Mouse (Mus musculus): Measurements from ENCODE around the gene Fkbp10. TPM values are rescaled to one million over a fixed set of nuclear protein-coding genes. Genes with fewer than 3 reads are reported as not detected.

The Fkbp10 gene
- polyA plus RNA-seq, 2 experiments from 2014 or later = not detected

GRCm38 (mm10) chr11:100472197-100472934, 56.9 kb downstream of the Fkbp10 start, which contains the start of gene Klhl11:
Gene Klhl11 (minus strand): TSS chr11:100472741.
- ATAC-seq = peak; percentile 93

- peak; percentile 40 for ATAC-seq
These were observed 57.4 kb downstream of the Fkbp10 start for GRCm38 (mm10) chr11:100472935-100473295.

Other genes with a start within 250 kb of the Fkbp10 start
- gene Krt9, start 222.5 kb upstream of the Fkbp10 start, polyA plus RNA-seq (2017; shearing (Covaris generic)) = not detected
- gene Krt14, start 208.1 kb upstream of the Fkbp10 start, polyA plus RNA-seq (2017; shearing (Covaris generic)) = not detected
- not detected for gene Krt16, start 166.8 kb upstream of the Fkbp10 start, polyA plus RNA-seq (2017; shearing (Covaris generic))
- gene Krt17, start 154.7 kb upstream of the Fkbp10 start, polyA plus RNA-seq (2017; shearing (Covaris generic)) = 1 to 10 TPM; 1.7 to 6.4 TPM
- not detected for gene Krt42, start 145.8 kb upstream of the Fkbp10 start, polyA plus RNA-seq (2017; shearing (Covaris generic))
- 1,000 to 10,000 TPM; 1,870 to 3,129 TPM for gene Eif1, start 95.8 kb upstream of the Fkbp10 start, polyA plus RNA-seq (2017; shearing (Covaris generic))
- not detected for gene Gast, start 81.3 kb upstream of the Fkbp10 start, polyA plus RNA-seq (2017; shearing (Covaris generic))
- under 1 TPM in 1 of 2 experiments, not detected in 1; 0.50 TPM for gene Hap1, start 59.6 kb upstream of the Fkbp10 start, polyA plus RNA-seq (2017; shearing (Covaris generic))
- 1 to 10 TPM in 1 of 2 experiments, under 1 TPM in 1; 0.32 to 1.9 TPM for gene Jup, start 17.9 kb upstream of the Fkbp10 start, polyA plus RNA-seq (2017; shearing (Covaris generic))
- gene P3h4, start 861 bp upstream of the Fkbp10 start, polyA plus RNA-seq (2017; shearing (Covaris generic)) = not detected
- gene Nt5c3b, start 26.1 kb downstream of the Fkbp10 start, polyA plus RNA-seq (2017; shearing (Covaris generic)) = 100 to 1,000 TPM; 126 to 156 TPM
- gene Klhl10, start 26.2 kb downstream of the Fkbp10 start, polyA plus RNA-seq (2017; shearing (Covaris generic)) = under 1 TPM; 0.16 to 0.65 TPM
- 1 to 10 TPM; 2.2 to 3.0 TPM for gene Klhl11, start 57.0 kb downstream of the Fkbp10 start, polyA plus RNA-seq (2017; shearing (Covaris generic))
- gene Acly, start 112.3 kb downstream of the Fkbp10 start, polyA plus RNA-seq (2017; shearing (Covaris generic)) = 100 to 1,000 TPM; 102 to 153 TPM
- gene Ttc25, start 129.9 kb downstream of the Fkbp10 start, polyA plus RNA-seq (2017; shearing (Covaris generic)) = under 1 TPM in 1 of 2 experiments, not detected in 1; 0.24 TPM
- gene Cnp, start 159.2 kb downstream of the Fkbp10 start, polyA plus RNA-seq (2017; shearing (Covaris generic)) = 100 to 1,000 TPM; 185 to 348 TPM
- 10 to 100 TPM; 27.1 to 30.3 TPM for gene Nkiras2, start 203.5 kb downstream of the Fkbp10 start, polyA plus RNA-seq (2017; shearing (Covaris generic))
- gene Dnajc7, start 204.5 kb downstream of the Fkbp10 start, polyA plus RNA-seq (2017; shearing (Covaris generic)) = 100 to 1,000 TPM; 426 to 510 TPM